Mouse (Mus musculus) liver, embryonic 14.5 days (tissue): ENCODE measurements at regions not wholly inside any gene's neighbourhood (a gene's known extent, or its start where the extent isn't known, plus 50 kb on each side); places are given as distances from the start of the nearest gene placed in this dataset.

ENCODE experiments used
- CTCF ChIP-seq: IDR thresholded peaks from 2 replicates; pipeline ENCODE4 v1.5.1; 2016; ENCODE audit warnings: antibody characterized with exemption, low read depth, control low read depth
- EP300 ChIP-seq: IDR thresholded peaks from 2 replicates; pipeline ENCODE4 v1.6.1; 2016; ENCODE audit warnings: antibody characterized with exemption, low read depth

DNA sequence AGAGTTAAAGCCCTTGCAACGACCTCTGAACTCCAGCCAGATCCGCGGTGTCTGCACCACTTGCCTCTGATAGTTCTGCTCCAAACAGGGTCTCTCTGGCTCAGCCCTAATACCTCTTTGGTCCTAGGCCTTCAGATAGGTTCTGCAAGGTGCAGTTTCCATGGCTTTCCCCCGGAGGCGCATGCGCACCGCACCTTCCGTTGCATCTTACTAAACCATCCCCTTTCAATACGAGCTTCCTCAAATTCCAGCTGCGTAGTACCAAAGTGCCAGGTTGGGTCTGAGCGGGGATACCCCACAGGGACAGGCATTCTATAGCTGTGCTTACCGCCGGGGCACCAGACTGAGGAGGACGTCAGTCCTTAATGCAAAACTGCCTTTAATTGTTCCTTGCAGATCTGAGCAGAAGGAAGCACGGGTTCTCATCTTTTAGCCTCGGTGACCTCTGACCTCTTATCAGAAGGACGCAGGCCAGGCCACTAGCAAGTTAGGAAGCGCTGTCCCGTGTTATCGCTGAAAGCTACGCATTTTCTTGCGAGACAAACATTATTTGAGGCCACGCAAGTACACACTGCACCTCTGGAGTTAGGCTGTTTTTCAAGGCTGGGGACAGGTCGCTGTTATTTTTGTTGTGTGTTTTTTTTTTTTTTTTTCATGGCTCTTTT, 464.6 kb downstream of the Vrk1 start:
- TF ChIP-seq CTCF, result no peak
- TF ChIP-seq EP300, result no peak
